Mouse (Mus musculus) forebrain, embryonic 16.5 days (tissue): ENCODE data around the gene Rtbdn. TPM values are rescaled to one million over a fixed set of nuclear protein-coding genes. Genes with fewer than 3 reads are reported as not detected.

Experiments used
- microRNA-seq: library from miRNA; unstranded; fragments of <30 nt; microRNA quantifications from one replicate; pipeline ENCODE4, GENCODE M21; 2017
- polyA plus RNA-seq: library from polyadenylated mRNA; unstranded; fragments of >200 nt; fragmentation: Nextera tagmentation; extraction: Ambion mirVana; gene quantifications from 2 replicates; pipeline ENCODE4 v1.2.1, GENCODE M21; 2015

The Rtbdn gene
- polyA plus RNA-seq, 1 experiment from 2014 or later = 2.4 TPM

Small RNA genes within 50 kb of the gene (microRNA-seq; reads per million reads assigned to microRNA genes)
- gene Gm24197 = not detected

Other genes starting within 250 kb of the Rtbdn start
- gene Lyl1, start 245.5 kb upstream of the Rtbdn start, polyA plus RNA-seq = 2.6 and 2.9 TPM in 2 replicates
- 2.0 and 2.2 TPM in 2 replicates for gene G430095P16Rik, start 224.0 kb upstream of the Rtbdn start, polyA plus RNA-seq
- gene Nfix, start 146.6 kb upstream of the Rtbdn start, polyA plus RNA-seq = 440 and 546 TPM in 2 replicates
- gene Dand5, start 124.2 kb upstream of the Rtbdn start, polyA plus RNA-seq = 8.2 and 8.7 TPM in 2 replicates
- 31.3 and 34.3 TPM in 2 replicates for gene Gadd45gip1, start 115.5 kb upstream of the Rtbdn start, polyA plus RNA-seq
- 84.8 and 86.5 TPM in 2 replicates for gene Rad23a, start 106.3 kb upstream of the Rtbdn start, polyA plus RNA-seq
- 610 and 631 TPM in 2 replicates for gene Calr, start 100.1 kb upstream of the Rtbdn start, polyA plus RNA-seq
- 126 TPM in 2 replicates for gene Farsa, start 90.0 kb upstream of the Rtbdn start, polyA plus RNA-seq
- 51.0 and 54.3 TPM in 2 replicates for gene Syce2, start 74.9 kb upstream of the Rtbdn start, polyA plus RNA-seq
- gene Gcdh, start 53.1 kb upstream of the Rtbdn start, polyA plus RNA-seq = 35.5 and 39.1 TPM in 2 replicates
- gene Klf1, start 45.1 kb upstream of the Rtbdn start, polyA plus RNA-seq = 0.73 and 0.85 TPM in 2 replicates
- 5.4 and 5.5 TPM in 2 replicates for gene Dnase2a, start 38.4 kb upstream of the Rtbdn start, polyA plus RNA-seq
- 52.4 and 65.8 TPM in 2 replicates for gene Mast1, start 9.6 kb upstream of the Rtbdn start, polyA plus RNA-seq
- not detected in 2 replicates for gene Gm49661, start 22.4 kb downstream of the Rtbdn start, polyA plus RNA-seq
- gene Prdx2, start 22.6 kb downstream of the Rtbdn start, polyA plus RNA-seq = 1,287 and 1,394 TPM in 2 replicates
- 79.9 and 85.8 TPM in 2 replicates for gene Rnaseh2a, start 22.8 kb downstream of the Rtbdn start, polyA plus RNA-seq
- 7.6 and 8.2 TPM in 2 replicates for gene Junb, start 31.7 kb downstream of the Rtbdn start, polyA plus RNA-seq
- gene Hook2, start 43.6 kb downstream of the Rtbdn start, polyA plus RNA-seq = 31.3 and 39.8 TPM in 2 replicates
- not detected in 2 replicates for gene Best2, start 67.5 kb downstream of the Rtbdn start, polyA plus RNA-seq
- 144 and 153 TPM in 2 replicates for gene Asna1, start 78.3 kb downstream of the Rtbdn start, polyA plus RNA-seq
- gene Trir, start 79.8 kb downstream of the Rtbdn start, polyA plus RNA-seq = 108 and 110 TPM in 2 replicates
- 72.8 and 83.4 TPM in 2 replicates for gene Tnpo2, start 89.9 kb downstream of the Rtbdn start, polyA plus RNA-seq
- 61.7 and 78.3 TPM in 2 replicates for gene Fbxw9, start 113.1 kb downstream of the Rtbdn start, polyA plus RNA-seq
- gene Gm5741, start 121.0 kb downstream of the Rtbdn start, polyA plus RNA-seq = 0.84 TPM in 1 of 2 replicates, not detected in the other
- gene Dhps, start 124.8 kb downstream of the Rtbdn start, polyA plus RNA-seq = 87.2 and 98.7 TPM in 2 replicates
- 129 and 133 TPM in 2 replicates for gene Wdr83os, start 133.7 kb downstream of the Rtbdn start, polyA plus RNA-seq
- gene Wdr83, start 134.3 kb downstream of the Rtbdn start, polyA plus RNA-seq = 53.1 and 61.1 TPM in 2 replicates
- gene Man2b1, start 136.3 kb downstream of the Rtbdn start, polyA plus RNA-seq = 15.6 and 17.7 TPM in 2 replicates
- 3.4 and 3.8 TPM in 2 replicates for gene Zfp791, start 176.1 kb downstream of the Rtbdn start, polyA plus RNA-seq
- gene Cks1brt, start 204.9 kb downstream of the Rtbdn start, polyA plus RNA-seq = not detected in 2 replicates